Mouse (Mus musculus): ENCODE results near the gene Rbm5.

Rbm5 gene

DNA sequence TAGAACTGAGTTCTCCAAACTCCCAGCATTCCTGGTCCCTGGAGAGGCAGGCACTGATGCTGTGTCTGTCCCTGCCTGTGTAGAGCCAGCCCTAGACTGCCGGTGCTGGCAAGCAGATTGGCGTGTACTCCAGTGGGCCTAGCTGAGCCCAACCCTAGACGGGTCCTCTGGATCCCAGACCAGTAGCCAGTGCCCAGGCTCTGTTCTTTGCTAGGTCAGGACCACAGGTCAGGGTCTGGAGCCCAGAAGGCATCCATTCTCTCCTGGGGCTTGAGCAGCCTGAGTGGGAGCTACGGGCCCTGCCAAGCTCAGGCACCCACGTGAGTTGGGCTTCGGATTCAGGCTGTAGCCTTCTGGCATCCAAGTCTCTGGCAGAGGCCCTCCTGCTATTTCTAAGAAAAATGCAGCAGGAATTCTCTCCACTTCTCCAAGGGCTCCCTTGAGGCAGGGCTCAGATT is 70.7 kb downstream of the Rbm5 start:
- DNase-seq (ENCODE audit: low spot score), result peak; percentile 56

GRCm38 (mm10) chr9:107699376-107699980 is 71.3 kb downstream of the Rbm5 start:
- DNase-seq (ENCODE audit: low spot score), result peak; percentile 85

DNA sequence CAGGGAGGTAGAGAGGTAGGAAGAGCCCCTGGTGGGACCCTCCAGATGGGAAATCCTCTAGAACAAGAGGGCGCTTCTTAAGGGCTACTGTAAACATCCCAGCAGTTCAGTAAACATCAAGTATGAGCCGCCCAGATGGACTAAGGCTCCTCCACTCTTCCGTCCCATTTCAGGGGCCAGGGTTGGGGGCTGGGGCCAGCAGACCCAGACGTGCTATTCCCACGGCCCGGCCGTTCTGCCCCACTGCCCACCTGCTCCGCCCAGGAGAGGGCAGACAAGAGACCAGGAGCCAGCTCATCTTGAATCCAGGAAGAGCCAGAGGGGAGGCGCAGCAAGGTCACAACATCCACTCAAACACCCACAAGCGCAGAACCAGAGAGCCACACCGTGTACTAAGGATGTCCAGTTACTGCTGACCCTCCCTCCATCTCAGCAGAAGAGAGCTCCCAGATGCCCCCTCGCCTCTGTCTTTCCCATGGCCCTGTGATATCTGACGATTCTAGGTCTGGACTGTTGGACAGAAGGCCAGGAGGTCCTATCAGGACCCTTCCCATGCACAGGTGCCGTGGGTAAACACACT is 72.1 kb downstream of the Rbm5 start:
- peak; percentile 71 for DNase-seq (ENCODE audit: low spot score)

DNA sequence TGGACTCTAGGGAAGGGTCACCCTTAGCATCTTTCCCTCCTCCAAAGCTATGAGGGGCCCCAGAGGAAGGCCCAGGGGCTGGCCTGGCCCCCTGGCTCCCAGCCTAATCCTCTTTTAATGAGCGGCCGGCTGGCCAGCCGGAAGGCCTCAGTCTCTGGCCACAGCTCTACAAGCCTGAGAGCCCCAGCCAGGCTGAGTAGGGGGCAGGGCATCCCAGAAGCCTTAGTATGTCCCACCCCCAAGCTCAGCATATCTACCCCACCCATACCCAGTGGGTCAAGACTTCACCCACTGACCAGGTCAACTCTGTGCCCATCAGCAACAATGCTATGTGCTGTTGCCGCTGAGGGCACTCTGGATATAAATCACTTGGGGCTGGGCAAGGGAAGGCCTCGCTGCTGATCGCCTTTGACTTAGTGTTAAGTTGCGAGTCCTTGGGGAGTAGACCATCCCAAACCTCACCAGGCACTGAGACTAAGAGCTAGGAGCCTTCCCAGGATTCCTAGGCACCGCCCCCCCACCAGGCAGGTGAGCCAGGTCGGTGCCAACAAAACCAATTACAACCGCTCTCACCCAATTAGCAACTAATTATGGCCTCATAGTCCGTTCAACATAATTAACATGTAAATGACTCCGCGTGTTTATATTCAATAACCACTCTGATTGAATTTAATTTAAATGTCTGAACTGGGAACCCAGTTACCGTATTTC is 72.8 kb downstream of the Rbm5 start:
- peak; percentile 63 for DNase-seq (ENCODE audit: low spot score)

DNA sequence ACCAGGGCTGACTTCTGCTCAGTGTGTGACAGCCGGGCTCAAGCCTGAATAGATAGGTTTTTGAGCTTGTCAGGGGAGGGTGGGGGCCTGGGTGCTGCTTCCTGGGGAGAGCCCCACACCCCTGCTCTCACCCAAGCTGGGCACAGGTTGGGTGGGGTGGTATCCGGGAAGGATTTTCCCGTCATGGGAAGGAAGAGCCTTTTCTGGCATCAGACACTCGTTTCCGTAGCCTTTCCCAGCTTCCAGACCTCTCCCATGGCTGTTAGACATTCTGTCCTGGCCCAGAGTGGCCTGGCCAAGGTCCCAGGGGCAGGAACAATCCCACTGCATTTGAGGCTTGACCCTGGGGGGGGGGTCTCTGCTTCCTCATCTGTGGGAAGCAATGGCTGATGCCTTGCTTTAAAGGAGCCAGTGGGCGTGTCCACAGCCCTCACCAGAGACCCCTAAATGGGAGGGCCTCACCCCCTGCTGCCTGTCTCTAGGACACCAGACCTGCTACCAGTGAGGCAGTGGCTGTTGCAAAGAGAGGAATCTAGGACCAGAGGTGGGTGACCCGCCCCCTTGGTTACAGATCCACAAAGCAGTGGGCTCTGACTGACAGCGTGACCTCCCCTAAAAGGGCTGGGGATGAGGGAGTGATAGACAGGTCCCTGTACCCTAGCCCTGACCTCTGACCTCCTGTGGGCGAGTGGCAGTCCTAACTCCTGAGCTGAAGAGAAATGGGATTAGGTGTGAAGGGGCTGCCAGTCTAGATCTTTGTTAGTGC is 73.8 kb downstream of the Rbm5 start:
- DNase-seq (ENCODE audit: low spot score), result peak; percentile 86

DNA sequence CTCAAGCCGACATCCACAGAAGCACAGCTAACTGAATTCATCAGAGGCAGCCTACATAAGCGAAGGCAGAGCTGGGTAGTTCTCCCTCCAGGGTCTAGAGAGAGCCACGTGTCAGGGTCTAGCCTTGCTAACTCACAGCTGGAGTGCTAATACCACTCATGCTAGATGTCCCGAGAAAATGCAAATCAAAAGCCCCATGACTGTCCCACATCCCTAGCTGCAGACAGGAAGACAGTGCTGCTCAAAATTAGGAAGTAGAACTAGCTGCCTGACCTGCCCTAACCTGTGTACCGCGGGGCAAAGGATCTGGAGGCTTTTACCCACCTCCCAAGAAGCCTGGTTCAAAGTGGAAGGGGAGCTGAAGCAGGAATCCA is 74.7 kb downstream of the Rbm5 start:
- no peak for DNase-seq (ENCODE audit: low spot score)

GRCm38 (mm10) chr9:107695441-107696105 is 75.2 kb downstream of the Rbm5 start:
- no peak for DNase-seq (ENCODE audit: low spot score)

DNA sequence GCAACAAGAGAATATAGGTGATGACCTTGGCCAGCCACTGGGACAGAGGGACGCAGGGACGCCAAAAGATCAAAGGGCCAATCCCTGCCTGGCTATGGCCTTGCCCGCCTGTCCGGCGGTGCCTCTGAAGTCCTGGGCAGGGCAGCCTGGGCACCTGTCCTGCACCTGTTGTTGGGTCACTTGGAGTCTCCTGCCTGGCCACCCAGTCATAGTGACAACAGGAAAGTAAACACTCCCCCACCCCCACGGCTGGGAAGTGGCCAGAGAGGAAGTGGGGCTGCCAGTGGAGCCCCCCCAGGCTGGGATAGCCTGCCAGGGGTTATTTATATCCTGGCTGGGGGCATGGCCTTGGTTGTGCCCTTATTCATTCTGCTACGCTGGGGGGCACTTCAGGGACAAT is 76.2 kb downstream of the Rbm5 start:
- DNase-seq (ENCODE audit: low spot score), result no peak

GRCm38 (mm10) chr9:107693433-107693987 is 77.3 kb downstream of the Rbm5 start:
- DNase-seq (ENCODE audit: low spot score), result no peak

- DNase-seq (ENCODE audit: low spot score), result no peak
Observed at GRCm38 (mm10) chr9:107692785-107693184, 78.0 kb downstream of the Rbm5 start.

DNA sequence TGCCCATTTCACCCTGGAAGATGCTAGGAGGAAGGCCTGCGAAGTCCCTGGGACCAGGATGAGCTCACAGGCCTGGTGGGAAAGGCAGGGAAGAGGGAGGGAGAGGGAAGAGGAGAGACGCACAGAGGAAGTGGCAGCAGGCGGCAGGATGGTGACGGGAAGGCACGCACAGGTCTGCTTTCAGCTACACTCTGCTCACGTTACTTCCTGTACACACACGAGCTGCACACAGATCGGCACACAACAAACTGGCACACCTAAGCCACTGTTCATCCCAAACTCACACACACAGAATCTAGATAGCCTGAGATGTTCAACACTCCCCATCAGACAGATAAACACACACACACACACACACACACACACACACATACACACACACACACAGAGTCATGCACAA is 80.4 kb downstream of the Rbm5 start:
- no peak for DNase-seq (ENCODE audit: low spot score)
